Mouse (Mus musculus): ENCODE measurements at regions not wholly inside any gene's neighbourhood (a gene's known extent, or its start where the extent isn't known, plus 50 kb on each side); places are given as distances from the start of the nearest gene placed in this dataset.
A peak's percentile ranks its signal among the peaks of the same experiment; 100 is the strongest.

DNA sequence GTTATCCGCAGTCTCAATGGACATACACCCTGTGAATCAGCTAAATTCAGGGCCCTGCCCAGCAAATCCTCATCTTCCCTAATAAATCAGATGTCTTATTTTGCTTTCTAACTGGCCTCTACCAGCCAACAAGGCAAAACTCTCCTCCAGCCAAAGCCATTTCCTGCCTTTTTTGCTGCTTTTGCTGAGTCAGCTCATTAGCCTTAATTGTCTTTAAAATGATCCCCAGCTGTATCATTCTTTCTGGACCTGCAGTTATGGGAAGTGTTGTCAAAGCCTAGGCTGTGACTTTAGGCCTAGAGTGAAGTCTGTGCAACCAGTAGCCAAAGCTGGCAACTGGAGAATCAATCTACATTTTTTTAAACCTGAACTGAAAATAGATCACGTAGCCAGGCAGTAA is 81.4 kb downstream of the Mtpn start:
- no peak for DNase-seq

DNA sequence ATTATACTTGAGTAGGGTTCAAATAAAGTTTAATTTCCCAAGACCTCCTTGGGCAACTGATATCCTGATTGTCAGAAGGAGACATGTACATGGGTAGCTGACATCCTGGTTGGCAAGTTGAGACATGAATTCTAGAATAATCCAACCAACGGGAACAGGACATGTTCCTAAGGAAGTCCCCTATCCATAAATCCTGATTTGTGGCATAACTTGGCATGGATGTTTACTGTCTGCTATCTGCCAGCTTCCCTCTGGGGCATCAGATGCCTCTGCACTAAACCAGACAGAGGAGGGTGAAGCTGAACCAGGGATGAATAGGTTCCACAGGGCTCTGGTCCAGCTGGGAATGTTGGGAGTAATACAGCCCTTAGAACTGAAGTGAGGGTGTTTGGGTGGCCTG is 94.7 kb downstream of the Mtpn start:
- DNase-seq: no peak

DNA sequence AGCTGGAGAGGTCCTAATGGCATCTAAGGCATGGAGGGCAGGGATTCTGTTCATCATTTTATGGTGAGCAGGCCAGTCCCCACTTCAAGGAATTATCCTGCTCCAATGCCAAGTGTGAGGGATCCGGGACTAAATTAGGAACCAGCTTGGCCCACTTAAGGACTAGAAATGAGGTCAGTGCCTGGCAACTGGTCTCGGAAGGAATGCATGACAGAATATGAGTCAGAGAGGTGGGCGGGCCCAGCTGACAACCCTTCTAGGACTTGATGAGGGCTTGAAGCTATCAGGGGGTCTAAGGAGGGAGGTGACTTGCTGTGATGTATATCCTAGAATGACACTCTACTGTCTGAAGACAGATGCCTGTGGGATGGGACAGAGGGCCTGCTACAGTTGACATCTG is 100.4 kb upstream of the Fam180a start:
- peak; percentile 76 for DNase-seq

DNA sequence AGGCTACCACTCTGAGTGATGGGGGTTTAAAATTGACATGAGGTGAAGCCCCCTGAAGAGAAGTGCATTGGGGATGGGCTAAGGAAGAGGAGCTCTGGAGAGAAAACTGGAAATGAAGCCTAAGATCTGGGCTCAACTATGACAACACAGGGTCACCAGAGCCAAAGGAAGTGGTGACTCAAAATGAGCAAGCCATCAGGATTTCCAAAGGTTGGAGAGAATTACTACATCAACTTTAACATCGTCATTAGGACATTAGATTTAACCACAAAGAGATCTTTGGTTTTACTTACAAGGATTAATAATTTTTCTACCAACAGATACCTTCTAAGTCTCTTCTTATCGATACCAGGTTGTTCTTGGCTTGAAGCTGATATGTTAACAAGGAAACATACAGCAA is 98.6 kb upstream of the Fam180a start:
- DNase-seq: no peak

DNA sequence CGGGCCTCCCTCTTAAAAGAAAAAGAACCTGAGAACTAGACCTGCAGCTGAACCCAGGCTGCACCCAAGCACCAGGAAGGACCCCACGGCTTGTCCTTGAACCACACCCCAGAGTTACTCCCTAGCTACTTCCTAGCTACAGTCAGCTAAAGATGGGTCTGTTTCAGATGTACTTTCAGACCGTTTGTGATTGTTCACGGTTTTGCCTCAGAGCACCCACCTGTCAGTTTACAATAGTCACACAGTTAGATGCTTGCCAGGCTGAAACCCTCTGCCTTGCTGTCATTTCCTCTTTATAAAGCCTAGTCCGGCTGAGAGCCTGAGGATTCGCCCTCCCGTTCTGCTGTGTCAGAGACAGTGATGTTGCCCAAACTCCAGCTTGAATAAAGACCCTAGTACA is 95.0 kb upstream of the Fam180a start:
- DNase-seq: no peak

DNA sequence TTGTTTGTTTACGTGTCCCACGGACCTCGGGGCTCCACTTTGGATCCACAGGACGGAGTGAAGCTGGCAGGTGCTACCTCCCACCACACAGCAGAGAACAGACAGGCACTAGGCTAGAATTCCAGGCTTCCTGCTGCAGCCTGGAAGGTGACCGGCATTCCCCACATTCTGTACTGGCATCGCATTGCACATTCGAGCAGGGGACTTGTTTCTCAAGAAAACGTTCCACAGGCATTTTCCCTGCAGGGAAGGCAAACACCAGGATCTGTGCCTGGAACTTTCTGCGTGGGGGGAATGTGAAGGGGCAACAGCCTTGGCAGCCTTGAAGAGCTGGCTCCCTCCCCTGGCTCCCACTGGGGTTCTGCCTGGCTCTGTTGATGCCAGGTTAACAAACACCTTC is 79.1 kb upstream of the Fam180a start:
- peak; percentile 47 for DNase-seq

DNA sequence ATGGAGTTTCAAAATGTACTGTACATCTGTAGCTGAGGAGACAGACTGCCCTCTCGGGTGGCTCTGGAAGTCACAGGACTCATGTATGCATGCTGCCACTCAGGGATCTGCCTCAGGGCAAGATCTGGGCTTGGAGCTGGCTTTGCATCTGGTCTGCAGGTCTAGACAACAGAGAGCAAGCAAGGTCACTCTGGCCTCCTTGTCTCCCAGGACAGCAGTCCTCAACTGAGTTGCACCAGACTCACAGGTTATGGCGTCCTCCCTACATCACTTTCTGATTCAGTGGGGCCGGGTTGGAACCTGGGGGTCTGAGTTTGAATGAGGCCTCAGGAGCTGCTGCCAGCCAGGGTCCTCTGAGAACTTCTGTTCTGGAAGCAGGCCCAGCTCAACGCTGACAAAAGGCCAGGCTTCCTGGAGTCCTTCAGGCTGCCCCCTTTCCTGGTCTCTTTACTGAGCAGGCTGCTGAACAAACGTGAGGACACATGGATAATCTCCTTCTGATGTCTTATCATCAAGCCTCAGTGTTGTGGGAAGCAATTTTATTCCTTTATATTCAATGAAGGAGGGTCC is 77.5 kb upstream of the Fam180a start:
- no peak for DNase-seq

DNA sequence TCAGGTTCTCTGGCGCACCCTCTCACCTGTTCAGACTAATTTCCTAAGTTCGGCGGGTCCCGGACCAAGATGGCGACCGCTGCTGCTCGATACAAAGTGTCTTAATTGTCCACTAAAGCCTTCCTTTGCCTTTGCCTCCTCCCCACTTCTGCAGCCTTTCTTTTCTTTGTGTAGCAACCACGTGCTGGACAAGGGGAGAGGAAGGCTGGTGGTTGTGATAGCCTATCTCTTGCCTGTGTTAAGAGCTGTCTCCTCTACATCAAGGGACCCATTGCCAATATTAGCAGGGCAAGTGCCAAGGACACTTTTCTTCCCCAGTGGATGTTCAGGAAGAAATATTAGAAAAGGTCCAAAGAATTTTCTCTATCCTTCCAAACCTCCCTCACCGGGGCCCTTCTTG is 69.8 kb upstream of the Fam180a start:
- DNase-seq: no peak

DNA sequence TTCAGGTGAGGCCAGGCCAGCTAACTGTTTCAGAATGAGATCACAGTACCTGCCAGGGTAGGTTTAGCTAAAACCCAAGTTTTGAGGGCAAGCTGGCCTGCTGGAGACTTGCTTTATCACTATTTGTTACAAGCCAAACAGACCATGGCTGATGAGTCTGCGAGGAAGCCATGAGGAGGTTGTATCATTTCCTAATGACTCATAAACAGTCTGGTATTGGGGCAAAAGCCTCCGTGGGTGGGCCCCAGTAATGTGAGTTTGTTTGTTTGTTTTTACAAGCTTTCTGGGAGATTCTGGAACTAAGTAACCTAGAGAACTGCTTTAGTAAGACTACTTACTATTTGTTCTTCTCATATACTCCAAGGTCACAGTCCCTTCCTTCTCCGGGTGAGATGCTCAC is 62.9 kb upstream of the Fam180a start:
- DNase-seq: no peak

DNA sequence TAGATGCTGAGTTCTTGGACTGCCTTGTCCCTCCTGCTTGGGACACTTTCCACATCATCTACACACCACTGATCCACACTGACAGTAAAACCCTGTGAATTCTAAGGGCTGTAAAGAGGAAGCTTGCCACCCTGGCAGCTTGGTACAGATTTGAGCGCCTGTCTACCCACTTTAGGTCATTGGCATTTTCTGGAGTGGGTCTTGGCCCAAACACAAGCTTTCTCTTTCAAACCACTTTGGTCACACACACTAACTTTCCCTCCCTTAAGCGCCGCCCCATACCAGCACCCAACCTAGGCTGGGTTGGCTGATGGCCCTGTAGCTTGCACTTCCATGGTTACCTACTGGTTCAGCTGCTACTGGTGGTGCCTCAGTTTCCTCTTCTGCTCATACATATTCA is 55.6 kb upstream of the Fam180a start:
- no peak for DNase-seq

DNA sequence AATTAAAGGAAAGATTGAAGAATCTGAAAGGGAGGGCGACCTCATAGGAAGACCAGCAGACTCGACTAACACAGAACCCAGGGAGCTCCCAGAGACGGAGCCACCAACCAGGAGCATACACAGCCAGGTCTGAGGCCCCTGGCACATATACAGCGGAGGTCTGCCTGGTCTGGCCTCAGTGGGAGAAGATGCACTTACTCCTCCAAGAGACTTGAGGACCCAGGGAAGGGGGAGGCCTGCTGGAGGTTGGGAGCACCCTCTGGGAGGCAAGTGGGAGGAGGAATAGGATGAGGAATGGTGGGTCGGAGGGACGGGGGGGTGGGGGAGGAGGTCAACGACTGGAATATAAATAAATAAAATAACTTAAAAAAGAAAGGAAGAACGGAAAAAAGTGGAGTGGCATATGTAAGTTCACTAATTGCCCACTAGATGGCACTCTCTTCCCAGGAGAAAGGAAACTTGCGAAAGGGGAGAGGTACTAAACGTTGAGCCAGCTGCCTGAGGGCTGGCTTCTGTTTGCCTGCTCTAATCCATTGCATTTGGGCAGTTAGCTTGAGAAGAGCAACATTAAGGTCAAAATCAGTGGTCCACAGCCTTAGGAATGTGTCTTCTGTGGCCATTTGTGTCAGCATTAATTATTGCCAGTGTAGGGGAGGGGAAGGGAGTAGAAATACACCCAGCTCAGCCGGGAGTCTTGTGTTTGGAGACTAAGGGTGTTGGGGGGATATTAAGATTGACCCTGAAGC is 55.0 kb upstream of the Fam180a start:
- peak; percentile 41 for DNase-seq

DNA sequence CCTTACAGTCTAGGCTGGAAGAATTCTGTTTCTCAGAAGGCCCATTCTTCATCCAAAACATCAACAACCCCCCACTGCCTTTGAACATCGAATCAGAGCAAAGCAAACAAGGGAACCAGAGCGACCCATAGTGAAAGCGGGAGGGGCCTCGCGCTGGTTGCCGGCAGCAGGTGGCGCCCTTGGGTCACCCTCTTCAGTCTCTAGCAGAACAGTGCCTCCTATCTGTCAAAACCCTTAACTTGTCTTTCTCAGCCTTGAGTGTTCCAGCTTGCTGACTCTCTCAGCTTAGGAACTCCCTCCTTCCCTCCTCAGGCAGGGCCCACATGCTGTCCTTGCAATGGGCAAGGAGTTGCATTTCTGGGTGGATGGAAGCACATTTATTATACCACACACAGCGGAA is 53.9 kb upstream of the Fam180a start:
- peak; percentile 67 for DNase-seq

DNA sequence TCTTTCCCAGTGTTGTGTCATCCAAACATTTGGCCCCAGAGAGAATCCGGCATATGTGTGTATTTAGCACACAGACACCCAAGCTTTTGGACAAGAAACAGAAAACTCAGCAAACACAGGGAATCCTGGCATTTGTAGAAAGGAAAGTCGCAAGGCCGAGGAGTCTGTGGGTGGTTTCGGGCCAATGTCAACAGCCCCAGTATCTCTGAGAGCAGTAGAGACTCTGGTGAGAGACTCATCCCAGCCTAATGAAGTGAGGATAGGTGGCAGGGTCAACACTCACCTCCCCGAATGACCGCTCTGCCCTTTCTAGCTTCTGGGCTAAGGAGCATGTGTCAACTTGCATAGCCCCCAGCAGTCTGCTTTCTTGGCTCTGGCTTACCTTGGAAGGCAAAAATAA is 52.9 kb upstream of the Fam180a start:
- DNase-seq: no peak

DNA sequence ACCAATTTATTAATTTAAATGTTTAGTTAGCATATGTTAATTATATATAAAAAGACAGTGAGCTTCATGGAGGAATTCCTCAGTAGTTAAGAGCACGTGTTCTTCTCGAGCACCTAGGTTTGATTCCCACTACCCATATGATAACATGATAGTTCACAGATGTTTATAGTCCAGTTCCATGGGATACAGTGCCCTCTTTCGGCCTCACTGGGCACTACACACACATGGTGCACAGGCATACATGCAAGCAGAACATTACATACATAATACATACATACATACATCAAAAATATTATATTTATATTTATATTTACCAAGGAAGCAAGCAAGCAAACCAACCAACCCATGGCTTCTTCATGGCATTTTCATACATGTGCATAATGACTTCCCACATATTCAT is 51.6 kb upstream of the Fam180a start:
- no peak for DNase-seq

DNA sequence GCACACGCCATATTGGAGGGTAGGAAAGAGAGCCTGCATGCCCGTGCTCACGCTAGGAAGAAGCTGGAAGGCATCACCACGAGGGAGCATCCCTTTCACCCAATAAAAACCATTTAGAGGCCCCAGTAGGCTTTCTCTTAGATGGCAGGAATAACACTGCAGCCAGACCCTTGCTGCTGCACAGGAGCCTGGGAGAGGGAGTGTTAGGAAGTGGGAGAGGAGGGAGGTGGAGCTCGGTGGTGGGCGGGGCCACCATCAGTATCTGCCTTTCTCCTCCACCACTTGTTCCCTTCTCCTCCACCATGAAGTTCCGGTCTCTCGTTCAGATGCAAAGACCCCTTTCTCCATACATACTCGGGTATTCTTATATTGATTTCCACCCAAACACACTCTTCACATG is 50.6 kb upstream of the Fam180a start:
- DNase-seq: no peak
